ENCODE assay signal across 18 mouse cellular contexts in the genomic region with DNA sequence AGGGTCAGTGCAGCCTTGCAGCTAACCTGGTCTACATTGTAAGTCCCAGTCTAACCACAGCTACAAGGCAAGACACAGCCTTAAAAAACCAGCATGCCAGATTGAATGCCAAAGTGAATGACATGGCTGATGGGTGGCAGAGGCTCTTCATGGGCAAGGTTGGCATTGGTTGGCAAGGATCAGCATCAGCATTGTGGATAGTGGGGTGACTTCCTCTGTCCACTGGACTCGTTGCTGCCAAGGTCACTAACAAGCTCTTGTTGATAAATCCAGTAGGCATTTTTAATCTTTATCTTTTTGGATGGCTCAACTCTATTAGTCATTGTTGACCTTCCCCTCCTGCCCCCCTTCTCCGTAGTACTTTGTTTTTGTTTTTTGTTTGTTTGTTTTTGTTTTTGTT. TPM values are rescaled to one million over a fixed set of nuclear protein-coding genes. Genes with fewer than 3 reads are reported as not detected.
"Had no signal": no experiment of that assay in that cellular context is flagged by ENCODE, and none has a peak within 500 bp of the region (broad histone marks: within the 10 kb centered on the region; RNA-seq: fewer than 3 reads in every experiment).

No protein-coding gene starts in this region.

- H3K4me3 ChIP-seq: limb, embryonic 12.5 days; liver, embryonic 12.5 days; lung, embryonic 15.5 days; megakaryocyte, embryonic 14.5 days; midbrain, embryonic 15.5 days; neural tube, embryonic 12.5 days; stomach, embryonic 15.5 days had no signal

- H3K4me1 ChIP-seq: limb, embryonic 12.5 days; lung, embryonic 15.5 days; midbrain, embryonic 15.5 days; neural tube, embryonic 12.5 days; stomach, embryonic 15.5 days had no signal

- H3K27ac ChIP-seq: limb, embryonic 12.5 days; liver, embryonic 12.5 days; lung, embryonic 15.5 days; macrophage; midbrain, embryonic 15.5 days; neural tube, embryonic 12.5 days; stomach, embryonic 15.5 days had no signal

- ATAC-seq: liver, embryonic 12.5 days; midbrain, embryonic 15.5 days had no signal

- DNase-seq: kidney, adult 8-10 months; kidney, postnatal 25 days; lung, postnatal 14 days; right cerebral cortex, postnatal 14 days; thymus, postnatal 4 days had no signal

- H3K9me3 ChIP-seq: limb, embryonic 12.5 days; liver, embryonic 12.5 days; lung, embryonic 15.5 days; megakaryocyte, embryonic 14.5 days; midbrain, embryonic 15.5 days; neural tube, embryonic 12.5 days; stomach, embryonic 15.5 days had no signal

- H3K27me3 ChIP-seq: limb, embryonic 12.5 days; liver, embryonic 12.5 days; lung, embryonic 15.5 days; megakaryocyte, embryonic 14.5 days; midbrain, embryonic 15.5 days; neural tube, embryonic 12.5 days; stomach, embryonic 15.5 days had no signal

- H3K9ac ChIP-seq: limb, embryonic 12.5 days; liver, embryonic 12.5 days; lung, embryonic 15.5 days; midbrain, embryonic 15.5 days; neural tube, embryonic 12.5 days; stomach, embryonic 15.5 days had no signal

- H3K4me2 ChIP-seq: limb, embryonic 12.5 days; liver, embryonic 12.5 days; lung, embryonic 15.5 days; midbrain, embryonic 11.5 days; midbrain, embryonic 15.5 days; neural tube, embryonic 12.5 days; stomach, embryonic 15.5 days had no signal

RNA-seq across cellular contexts. Expression of a gene that starts 28.8 kb away (rescaled TPM):
- total RNA-seq: monocyte, adult 5-6 weeks had no signal
- polyA plus RNA-seq: macrophage had no signal

RNA-seq across cellular contexts. Expression of a gene that starts 35.8 kb away (rescaled TPM):
- total RNA-seq: layer of hippocampus, postnatal 10 days; monocyte, adult 5-6 weeks; neutrophil, adult 5-6 weeks had no signal
- polyA plus RNA-seq: limb, embryonic 12.5 days; lung, embryonic 15.5 days; macrophage; midbrain, embryonic 11.5 days; midbrain, embryonic 15.5 days; neural tube, embryonic 12.5 days had no signal

RNA-seq across cellular contexts. Expression of a gene that starts 40.9 kb away (rescaled TPM):
- total RNA-seq: layer of hippocampus, postnatal 10 days; left cerebral cortex, postnatal 36 days; monocyte, adult 5-6 weeks; neutrophil, adult 5-6 weeks had no signal
- polyA plus RNA-seq: limb, embryonic 12.5 days; liver, embryonic 12.5 days; macrophage; midbrain, embryonic 11.5 days; neural tube, embryonic 12.5 days had no signal
